Mouse (Mus musculus) CH12.LX (cell line): ENCODE data around the gene Cfap99. TPM values are rescaled to one million over a fixed set of nuclear protein-coding genes. Genes with fewer than 3 reads are reported as not detected.

ENCODE experiments used
- DNase-seq: peaks from one replicate; pipeline ENCODE4 v3.0.0-alpha.2; 2013; ENCODE audit errors: extremely low read depth
- H3K27ac ChIP-seq: 2 replicates; pipeline ENCODE4 v1.5.1; 2012; ENCODE audit warnings: low read depth, mild to moderate bottlenecking, control low read depth, moderate library complexity; ENCODE audit not compliant: insufficient read depth
- H3K27me3 ChIP-seq: replicated peaks from 2 replicates; pipeline ENCODE3; 2012; ENCODE audit warnings: inconsistent platforms
- H3K36me3 ChIP-seq, 2 experiments: replicated peaks in 1 of 2; 2 replicates each; pipeline versions ENCODE3 to v1.6.1; 2012; ENCODE audit warnings: inconsistent platforms in 1 of 2, low read length in 1 of 2, mild to moderate bottlenecking in 1 of 2, mixed read lengths in 1 of 2, moderate library complexity in 1 of 2; ENCODE audit not compliant: control insufficient read depth in 1 of 2, insufficient read depth in 1 of 2
- H3K4me1 ChIP-seq, 2 experiments: 2 replicates each; pipeline ENCODE4 v1.6.1; 2012; ENCODE audit warnings: inconsistent platforms in 1 of 2, moderate library complexity in 1 of 2; ENCODE audit not compliant: insufficient read depth in 2 of 2, control insufficient read depth in 1 of 2
- H3K4me2 ChIP-seq: 2 replicates; pipeline ENCODE4 v1.6.1; 2012; ENCODE audit warnings: low read depth, mild to moderate bottlenecking, control low read depth; ENCODE audit not compliant: poor library complexity, insufficient read depth, severe bottlenecking
- H3K4me3 ChIP-seq, 3 experiments: fragments of 150-350 bp in 1 of 3; sonication (generic) in 1 of 3; replicated peaks in 1 of 3; 2 replicates each; pipeline versions ENCODE3 to v1.5.1; 2011 to 2012; ENCODE audit warnings: low read depth in 2 of 3, low read length in 2 of 3, mild to moderate bottlenecking in 2 of 3, moderate library complexity in 2 of 3, control low read depth in 1 of 3, improper control_type of control experiment in 1 of 3, inconsistent platforms in 1 of 3, mixed read lengths in 1 of 3; ENCODE audit not compliant: poor library complexity in 1 of 3
- H3K79me2 ChIP-seq: replicated peaks from 2 replicates; pipeline ENCODE4 v1.6.1; 2012; ENCODE audit warnings: mild to moderate bottlenecking, moderate library complexity; ENCODE audit not compliant: control insufficient read depth, poor library complexity, insufficient read depth, severe bottlenecking; ENCODE audit errors: extremely low read depth
- H3K9ac ChIP-seq: 2 replicates; pipeline ENCODE4 v1.6.1; 2012; ENCODE audit warnings: low read depth, mild to moderate bottlenecking, control low read depth, moderate library complexity; ENCODE audit not compliant: insufficient read depth
- H3K9me3 ChIP-seq: replicated peaks from 2 replicates; pipeline ENCODE3; 2012; ENCODE audit warnings: low read length, inconsistent platforms, mixed read lengths
- BHLHE40 ChIP-seq: IDR thresholded peaks from 2 replicates; pipeline ENCODE4 v1.6.1; 2011; ENCODE audit warnings: mild to moderate bottlenecking, low read depth, low read length, improper control_type of control experiment
- CHD1 ChIP-seq: IDR thresholded peaks from 2 replicates; pipeline ENCODE4 v1.6.1; 2012; ENCODE audit warnings: low read depth, low read length, improper control_type of control experiment, inconsistent platforms
- CHD2 ChIP-seq: IDR thresholded peaks from 2 replicates; pipeline ENCODE4 v1.6.1; 2011; ENCODE audit warnings: low read length, improper control_type of control experiment
- CTCF ChIP-seq, 2 experiments: IDR thresholded peaks in 1 of 2; conservative IDR thresholded peaks in 1 of 2; 2 replicates each; pipeline ENCODE4 v1.5.1; 2011 to 2012; ENCODE audit warnings: low read depth in 2 of 2, low read length in 2 of 2, improper control_type of control experiment in 1 of 2, inconsistent platforms in 1 of 2, mild to moderate bottlenecking in 1 of 2, moderate library complexity in 1 of 2
- E2F4 ChIP-seq: IDR thresholded peaks from 2 replicates; pipeline ENCODE4 v1.6.1; 2011; ENCODE audit warnings: low read depth, low read length, improper control_type of control experiment; ENCODE audit not compliant: insufficient replicate concordance
- ELF1 ChIP-seq: IDR thresholded peaks from 2 replicates; pipeline ENCODE4 v1.6.1; 2014; ENCODE audit warnings: low read depth, mild to moderate bottlenecking, inconsistent platforms, low read length, improper control_type of control experiment
- ETS1 ChIP-seq: conservative IDR thresholded peaks from 2 replicates; pipeline ENCODE4 v1.6.1; 2012; ENCODE audit warnings: low read depth, mild to moderate bottlenecking, inconsistent platforms, low read length, improper control_type of control experiment, moderate library complexity
- GABPA ChIP-seq: IDR thresholded peaks from 2 replicates; pipeline ENCODE4 v1.6.1; 2012; ENCODE audit warnings: low read depth, low read length, improper control_type of control experiment, inconsistent platforms; ENCODE audit not compliant: insufficient replicate concordance
- HCFC1 ChIP-seq: IDR thresholded peaks from 2 replicates; pipeline ENCODE4 v1.6.1; 2012; ENCODE audit warnings: low read depth, mild to moderate bottlenecking, inconsistent platforms, low read length, improper control_type of control experiment
- IRF4 ChIP-seq: IDR thresholded peaks from 2 replicates; pipeline ENCODE4 v1.6.1; 2014; ENCODE audit warnings: low read depth, mild to moderate bottlenecking, inconsistent platforms, low read length, improper control_type of control experiment
- JUND ChIP-seq: conservative IDR thresholded peaks from 2 replicates; pipeline ENCODE4 v1.6.1; 2011; ENCODE audit warnings: low read depth, low read length, improper control_type of control experiment
- KAT2A ChIP-seq: IDR thresholded peaks from 2 replicates; pipeline ENCODE4 v1.6.1; 2012; ENCODE audit warnings: low read length, improper control_type of control experiment, inconsistent platforms; ENCODE audit not compliant: insufficient replicate concordance
- MAFK ChIP-seq: IDR thresholded peaks from 2 replicates; pipeline ENCODE4 v1.6.1; 2011; ENCODE audit warnings: low read length, improper control_type of control experiment; ENCODE audit not compliant: insufficient replicate concordance
- MAX ChIP-seq: IDR thresholded peaks from 2 replicates; pipeline ENCODE4 v1.6.1; 2011; ENCODE audit warnings: low read length, improper control_type of control experiment
- MAZ ChIP-seq: IDR thresholded peaks from 2 replicates; pipeline ENCODE4 v1.6.1; 2012; ENCODE audit warnings: low read depth, mild to moderate bottlenecking, inconsistent platforms, low read length, improper control_type of control experiment, moderate library complexity
- MYC ChIP-seq: IDR thresholded peaks from 2 replicates; pipeline ENCODE4 v1.6.1; 2011; ENCODE audit warnings: low read depth, mild to moderate bottlenecking, improper control_type of control experiment, low read length
- POLR2A ChIP-seq: IDR thresholded peaks from 2 replicates; pipeline ENCODE4 v1.6.1; 2011; ENCODE audit warnings: low read depth, mild to moderate bottlenecking, improper control_type of control experiment, low read length
- RAD21 ChIP-seq: IDR thresholded peaks from 2 replicates; pipeline ENCODE4 v1.6.1; 2011; ENCODE audit warnings: low read depth, mild to moderate bottlenecking, low read length, improper control_type of control experiment, moderate library complexity
- RCOR1 ChIP-seq: conservative IDR thresholded peaks from 2 replicates; pipeline ENCODE4 v1.6.1; 2012; ENCODE audit warnings: low read depth, mild to moderate bottlenecking, inconsistent platforms, low read length, improper control_type of control experiment
- SIN3A ChIP-seq: IDR thresholded peaks from 2 replicates; pipeline ENCODE4 v1.6.1; 2012; ENCODE audit warnings: low read length, improper control_type of control experiment, inconsistent platforms
- SMC3 ChIP-seq: IDR thresholded peaks from 2 replicates; pipeline ENCODE4 v1.6.1; 2011; ENCODE audit warnings: low read depth, low read length, improper control_type of control experiment
- UBTF ChIP-seq: IDR thresholded peaks from 2 replicates; pipeline ENCODE4 v1.6.1; 2012; ENCODE audit warnings: low read depth, mild to moderate bottlenecking, inconsistent platforms, low read length, improper control_type of control experiment, moderate library complexity
- USF1 ChIP-seq: IDR thresholded peaks from 2 replicates; pipeline ENCODE4 v1.6.1; 2014; ENCODE audit warnings: low read depth, mild to moderate bottlenecking, inconsistent platforms, low read length, improper control_type of control experiment
- ZC3H11A ChIP-seq: IDR thresholded peaks from 2 replicates; pipeline ENCODE4 v1.6.1; 2012; ENCODE audit warnings: low read depth, mild to moderate bottlenecking, inconsistent platforms, low read length, improper control_type of control experiment
- ZMIZ1 ChIP-seq: IDR thresholded peaks from 2 replicates; pipeline ENCODE4 v1.6.1; 2012; ENCODE audit warnings: low read depth, mild to moderate bottlenecking, inconsistent platforms, low read length, improper control_type of control experiment
- ZNF384 ChIP-seq: IDR thresholded peaks from 2 replicates; pipeline ENCODE4 v1.6.1; 2012; ENCODE audit warnings: low read depth, low read length, improper control_type of control experiment, inconsistent platforms
- dilution Hi-C: fragments of 300-500 bp; cut with MboI; formaldehyde crosslinking; loops from 2 replicates; pipeline ENCODE4 v1.14.3; 2020; ENCODE audit warnings: low sequenced_read_pairs; ENCODE audit not compliant: extremely low pct_unique_long_range_greater_than_20kb, extremely low pct_ligation_motif_present
- in situ Hi-C: fragments of 300-500 bp; cut with MboI; formaldehyde crosslinking; loops from 3 replicates; pipeline ENCODE4 v1.14.3; 2019; ENCODE audit warnings: low sequenced_read_pairs, low pct_ligation_motif_present, low pct_unique_long_range_greater_than_20kb, mixed read lengths
- polyA plus RNA-seq: library from polyadenylated mRNA; unstranded; fragments of >175 nt; gene quantifications from 2 replicates; pipeline ENCODE4 v1.2.1, GENCODE M21; 2012; ENCODE audit warnings: low read depth; ENCODE audit not compliant: insufficient read length
- total RNA-seq, 2 experiments: library from RNA; depleted of rRNA; stranded (reverse); fragments of 300-350 nt in 1 of 2; fragments of >200 nt in 1 of 2; gene quantifications; 2 replicates each; pipeline ENCODE4 v1.2.3; 2012 to 2014

Cfap99 gene
- total and polyA plus RNA-seq, 3 experiments, result not detected

- Histone ChIP-seq H3K36me3 (no peaks in the 10 kb centered on the region), H3K79me2 (no peaks in the 10 kb centered on the region)
Measured at GRCm38 (mm10) chr5:34243062-34243461, 45.3 kb upstream of the Cfap99 start.

GRCm38 (mm10) chr5:34246443-34246842 lies 42.0 kb upstream of the Cfap99 start:
- H3K9me3 ChIP-seq, result no peaks in the 10 kb centered on the region
- H3K79me2 ChIP-seq, result no peaks in the 10 kb centered on the region
- TF ChIP-seq USF1 (no peak), JUND (no peak), RAD21 (no peak), ZMIZ1 (no peak), KAT2A (no peak), CHD1 (no peak), POLR2A (no peak), MAX (no peak), ZNF384 (no peak), CHD2 (no peak), BHLHE40 (no peak), MYC (no peak), CTCF (conservative IDR thresholded peaks at IDR 0.05 in 1 of 2, IDR thresholded peaks at IDR 0.05 in 1 of 2; ENCODE audit: low read depth in 2 of 2, low read length in 2 of 2) (no peak), IRF4 (no peak), ELF1 (no peak), GABPA (no peak), ETS1 (no peak), UBTF (no peak), SIN3A (no peak), HCFC1 (no peak)
- no peaks in the 10 kb centered on the region for H3K36me3 ChIP-seq
- H3K4me3 ChIP-seq, result no peak overlapping the region
- DNase-seq, result no peak
- H3K27ac ChIP-seq, result no peak overlapping the region
- H3K27me3 ChIP-seq, result no peaks in the 10 kb centered on the region
- dilution Hi-C loops, result no loop called here
- H3K4me1 ChIP-seq, result peaks cover 17 to 52% of the 10 kb centered on the region in 2 experiments
- no peak overlapping the region for H3K9ac ChIP-seq
- in situ Hi-C loops, result loop anchor here (5.0 kb wide), 1 partner anchor 39 kb away; no protein-coding TSS in a partner anchor
- H3K4me2 ChIP-seq, result no peak overlapping the region

More at GRCm38 (mm10) chr5:34243062-34243461, 45.3 kb upstream of the Cfap99 start:
- no peak overlapping the region for H3K4me2 ChIP-seq
- no peak for DNase-seq
- TF ChIP-seq IRF4 (no peak), RCOR1 (no peak), MAZ (no peak), ZC3H11A (no peak), JUND (no peak), BHLHE40 (no peak), MAX (no peak), E2F4 (no peak), HCFC1 (no peak), MAFK (no peak), ELF1 (no peak), CHD1 (no peak), SMC3 (no peak), CTCF (conservative IDR thresholded peaks at IDR 0.05 in 1 of 2, IDR thresholded peaks at IDR 0.05 in 1 of 2; ENCODE audit: low read depth in 2 of 2, low read length in 2 of 2) (no peak), RAD21 (no peak), SIN3A (no peak), KAT2A (no peak), ZMIZ1 (no peak)
- TF ChIP-seq, all 38 proteins: peak for 0
- Histone ChIP-seq H3K9me3 (no peaks in the 10 kb centered on the region), H3K4me3 (no peak overlapping the region), H3K27ac (no peak overlapping the region), H3K9ac (no peak overlapping the region), H3K4me1 (peaks cover 17 to 60% of the 10 kb centered on the region in 2 experiments), H3K27me3 (no peaks in the 10 kb centered on the region)
- in situ Hi-C loops, result no loop called here
- dilution Hi-C loops, result no loop called here
